Mouse (Mus musculus) MEL (cell line): ENCODE results near the gene Smtn.

Experiments used
- CTCF ChIP-seq, 3 experiments: IDR thresholded peaks in 2 of 3; conservative IDR thresholded peaks in 1 of 3; 2 replicates each; pipeline ENCODE4 v1.5.1; 2011 to 2012; ENCODE audit warnings: low read length in 3 of 3, low read depth in 2 of 3, mild to moderate bottlenecking in 2 of 3, improper control_type of control experiment in 1 of 3, inconsistent platforms in 1 of 3, mixed read lengths in 1 of 3, moderate library complexity in 1 of 3; ENCODE audit not compliant: control insufficient read depth in 1 of 3, insufficient read depth in 1 of 3, poor library complexity in 1 of 3, severe bottlenecking in 1 of 3
- ETS1 ChIP-seq: IDR thresholded peaks from 2 replicates; pipeline ENCODE4 v1.6.1; 2012; ENCODE audit warnings: low read depth, mild to moderate bottlenecking, inconsistent platforms, low read length, improper control_type of control experiment, moderate library complexity
- MYB ChIP-seq: IDR thresholded peaks from 2 replicates; pipeline ENCODE4 v1.6.1; 2011; ENCODE audit warnings: mild to moderate bottlenecking, low read depth, low read length, improper control_type of control experiment
- NELFE ChIP-seq: IDR thresholded peaks from 2 replicates; pipeline ENCODE4 v1.6.1; 2011; ENCODE audit warnings: low read depth, low read length, improper control_type of control experiment
- POLR2AphosphoS2 ChIP-seq: IDR thresholded peaks from 2 replicates; pipeline ENCODE4 v1.6.1; 2011; ENCODE audit warnings: low read length, improper control_type of control experiment

- no peak for TF ChIP-seq NELFE
- TF ChIP-seq CTCF (IDR thresholded peaks at IDR 0.05 in 2 of 3, conservative IDR thresholded peaks at IDR 0.05 in 1 of 3; ENCODE audit: control insufficient read depth in 1 of 3, insufficient read depth in 1 of 3, low read depth in 2 of 3, low read length in 3 of 3, poor library complexity in 1 of 3, severe bottlenecking in 1 of 3): no peak
- TF ChIP-seq POLR2AphosphoS2: no peak
- TF ChIP-seq ETS1: no peak
- TF ChIP-seq MYB: no peak
Observed at GRCm38 (mm10) chr11:3526207-3526606, 14.2 kb downstream of the Smtn start.
